Mouse (Mus musculus) ES-E14 (cell line): ENCODE measurements around the gene Sdc4.

Experiments used
- CHD2 ChIP-seq: IDR thresholded peaks from 2 replicates; pipeline ENCODE4 v1.6.1; 2014; ENCODE audit warnings: mild to moderate bottlenecking, low read depth, low read length, inconsistent platforms
- HCFC1 ChIP-seq: IDR thresholded peaks from 2 replicates; pipeline ENCODE4 v1.6.1; 2012; ENCODE audit warnings: low read length, inconsistent platforms, borderline replicate concordance; ENCODE audit not compliant: insufficient read depth
- MAFK ChIP-seq: IDR thresholded peaks from 2 replicates; pipeline ENCODE4 v1.6.1; 2014; ENCODE audit warnings: mild to moderate bottlenecking, low read depth, low read length, inconsistent platforms; ENCODE audit not compliant: insufficient read depth
- ZC3H11A ChIP-seq: IDR thresholded peaks from 2 replicates; pipeline ENCODE4 v1.6.1; 2012; ENCODE audit warnings: low read depth, mild to moderate bottlenecking, inconsistent platforms, low read length, borderline replicate concordance
- ZNF384 ChIP-seq: IDR thresholded peaks from 2 replicates; pipeline ENCODE4 v1.6.1; 2012; ENCODE audit warnings: low read depth, low read length, inconsistent platforms

GRCm38 (mm10) chr2:164414581-164414980 lies 29.1 kb downstream of the Sdc4 start:
- TF ChIP-seq CHD2 (no peak), MAFK (no peak), ZNF384 (no peak), HCFC1 (no peak), ZC3H11A (no peak)
